Mouse (Mus musculus) E14TG2a.4 (cell line): Measurements from ENCODE around the gene Aes.

Experiments used
- H3K27me3 ChIP-seq: 2 replicates; pipeline ENCODE4 v1.6.1; 2014; ENCODE audit warnings: low read length, control low read depth; ENCODE audit not compliant: insufficient read depth
- H3K36me3 ChIP-seq: 2 replicates; pipeline ENCODE4 v1.6.1; 2014; ENCODE audit warnings: low read length, control low read depth; ENCODE audit not compliant: insufficient read depth
- H3K4me1 ChIP-seq: replicated peaks from 2 replicates; pipeline ENCODE4 v1.6.1; 2014; ENCODE audit warnings: low read depth, low read length, control low read depth
- H3K4me3 ChIP-seq: replicated peaks from 2 replicates; pipeline ENCODE4 v1.5.1; 2014; ENCODE audit warnings: mild to moderate bottlenecking, low read length
- H3K9me3 ChIP-seq: 2 replicates; pipeline ENCODE4 v1.6.1; 2014; ENCODE audit warnings: low read length, control low read depth
- CTCF ChIP-seq: conservative IDR thresholded peaks from 2 replicates; pipeline ENCODE4 v1.5.1; 2014; ENCODE audit warnings: low read length
- NANOG ChIP-seq: IDR thresholded peaks from 2 replicates; pipeline ENCODE4 v1.6.1; 2014; ENCODE audit warnings: borderline replicate concordance, low read length, mixed read lengths
- POU5F1 ChIP-seq: IDR thresholded peaks from 2 replicates; pipeline ENCODE4 v1.6.1; 2014; ENCODE audit warnings: low read length, borderline replicate concordance

Gene Aes

GRCm38 (mm10) chr10:81569507-81570237, 10.4 kb downstream of the Aes start:
- TF ChIP-seq NANOG (no peak), POU5F1 (no peak), CTCF (no peak)
- H3K4me3 ChIP-seq, result no peak overlapping the region

DNA sequence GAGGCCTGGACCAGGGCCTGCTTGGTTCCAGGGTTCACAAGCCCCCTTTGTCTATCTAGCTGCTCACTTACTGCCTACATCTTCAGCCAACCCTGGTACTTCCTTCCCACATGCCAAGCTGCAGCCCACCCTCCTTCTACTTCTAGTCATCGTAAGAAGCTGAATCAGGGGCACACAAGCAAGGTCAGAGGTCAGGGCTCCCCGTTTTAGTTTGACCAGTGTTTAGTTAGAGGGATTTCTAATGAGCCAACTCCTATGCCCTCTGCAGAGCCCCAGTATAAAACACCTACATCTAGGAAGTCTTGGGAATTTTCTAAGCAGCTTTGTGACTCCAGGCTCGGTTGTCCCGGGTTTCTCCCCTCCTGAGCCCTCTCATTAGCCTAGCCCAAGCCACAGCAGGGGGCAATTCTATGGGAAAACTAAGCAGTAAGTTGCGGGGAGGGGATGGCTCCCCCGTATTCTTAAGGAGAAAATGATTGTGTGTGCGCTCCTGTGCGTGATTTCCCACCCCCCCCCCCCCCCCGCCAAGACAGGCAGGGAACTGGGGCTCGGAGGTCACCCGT, 11.0 kb downstream of the Aes start:
- Histone ChIP-seq H3K4me1 (peaks cover 80% of the 10 kb centered on the region), H3K9me3 (0 out of 2 replicates have a peak, but pooled peaks cover 3% of the 10 kb centered on the region), H3K4me3 (peak overlapping the region; percentile 81), H3K27me3 (peaks cover 70% of the 10 kb centered on the region), H3K36me3 (peaks cover 25% of the 10 kb centered on the region)
- TF ChIP-seq POU5F1 (no peak), NANOG (no peak), CTCF (no peak)

More at GRCm38 (mm10) chr10:81569507-81570237, 10.4 kb downstream of the Aes start:
- Histone ChIP-seq H3K27me3 (peaks cover 64% of the 10 kb centered on the region), H3K9me3 (0 out of 2 replicates have a peak, but pooled peaks cover 3% of the 10 kb centered on the region), H3K36me3 (peaks cover 31% of the 10 kb centered on the region), H3K4me1 (peaks cover 83% of the 10 kb centered on the region)

DNA sequence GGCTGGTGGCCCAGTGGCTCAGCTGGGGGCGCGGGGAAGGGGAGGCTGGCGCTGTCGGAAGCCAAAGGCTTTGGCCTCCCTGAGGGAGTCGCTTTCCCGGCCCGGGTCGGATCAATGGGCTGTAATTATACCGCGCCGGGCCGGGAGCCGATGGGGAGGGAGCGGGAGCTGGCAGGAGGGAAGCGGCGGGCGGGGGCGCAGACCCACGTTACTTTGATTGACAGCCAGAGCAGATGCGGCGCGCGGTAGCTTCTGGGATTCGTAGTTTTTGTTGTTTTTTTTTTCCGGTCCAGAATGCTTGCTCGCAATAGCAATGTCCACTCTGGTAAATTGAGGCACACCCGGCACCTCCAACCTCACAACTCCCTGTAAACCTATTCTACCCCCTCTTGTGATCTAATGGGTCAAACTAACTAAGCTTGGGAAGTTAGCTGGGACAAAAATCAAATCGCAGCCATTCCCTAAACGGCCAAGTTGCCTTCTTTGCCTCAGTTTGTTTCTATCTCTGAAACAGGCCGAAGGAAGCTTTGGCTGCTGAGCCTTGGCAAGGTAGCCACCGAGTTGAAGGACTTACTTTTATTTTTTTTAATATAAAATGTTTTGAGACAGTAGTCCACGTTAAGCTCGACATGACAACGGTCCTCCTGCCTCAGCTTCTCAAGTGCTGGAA, 11.7 kb downstream of the Aes start:
- TF ChIP-seq CTCF (no peak), NANOG (no peak), POU5F1 (no peak)
- Histone ChIP-seq H3K36me3 (peaks cover 18% of the 10 kb centered on the region), H3K4me3 (peak overlapping the region; percentile 81), H3K9me3 (0 out of 2 replicates have a peak, but pooled peaks cover 3% of the 10 kb centered on the region), H3K27me3 (peaks cover 76% of the 10 kb centered on the region), H3K4me1 (peaks cover 80% of the 10 kb centered on the region)

DNA sequence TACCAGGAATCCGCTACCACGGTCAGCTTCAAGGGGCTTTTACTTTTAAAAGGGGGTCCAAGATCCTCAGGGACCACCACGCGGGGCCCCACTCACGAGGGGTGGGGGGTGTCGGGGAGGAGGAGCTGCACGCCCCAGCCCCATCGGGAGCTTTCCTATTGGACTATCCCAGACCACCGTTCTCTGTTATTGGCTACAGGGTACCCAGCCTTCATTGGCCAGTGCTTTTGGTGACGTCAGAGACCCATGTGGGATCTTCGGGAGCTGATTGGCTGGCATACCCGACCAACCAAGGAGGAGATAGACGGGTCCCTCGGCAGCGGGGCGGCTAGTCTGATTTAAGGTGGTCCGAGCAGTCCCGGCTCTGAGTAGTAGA, 12.2 kb downstream of the Aes start:
- TF ChIP-seq NANOG (no peak), POU5F1 (no peak), CTCF (no peak)
- Histone ChIP-seq H3K4me1 (peaks cover 81% of the 10 kb centered on the region), H3K27me3 (peaks cover 82% of the 10 kb centered on the region), H3K4me3 (peak overlapping the region; percentile 81), H3K36me3 (peaks cover 13% of the 10 kb centered on the region), H3K9me3 (0 out of 2 replicates have a peak, but pooled peaks cover 3% of the 10 kb centered on the region)

- H3K4me3 ChIP-seq, result peak overlapping the region; percentile 81
- H3K27me3 ChIP-seq, result peaks cover 82% of the 10 kb centered on the region
- H3K4me1 ChIP-seq, result peaks cover 81% of the 10 kb centered on the region
- TF ChIP-seq POU5F1, result no peak
- H3K36me3 ChIP-seq, result peaks cover 6% of the 10 kb centered on the region; the same call in 1 of the 2 replicates
- H3K9me3 ChIP-seq, result 0 out of 2 replicates have a peak, but pooled peaks cover 3% of the 10 kb centered on the region
Observed at GRCm38 (mm10) chr10:81572133-81572671, 12.9 kb downstream of the Aes start.

GRCm38 (mm10) chr10:81572975-81573374, 13.7 kb downstream of the Aes start:
- Histone ChIP-seq H3K36me3 (no peaks in the 10 kb centered on the region), H3K4me3 (peak overlapping the region; percentile 81), H3K9me3 (0 out of 2 replicates have a peak, but pooled peaks cover 3% of the 10 kb centered on the region), H3K4me1 (peaks cover 76% of the 10 kb centered on the region), H3K27me3 (peaks cover 83% of the 10 kb centered on the region)
- TF ChIP-seq POU5F1, result no peak
- TF ChIP-seq NANOG, result no peak
- TF ChIP-seq CTCF, result no peak

DNA sequence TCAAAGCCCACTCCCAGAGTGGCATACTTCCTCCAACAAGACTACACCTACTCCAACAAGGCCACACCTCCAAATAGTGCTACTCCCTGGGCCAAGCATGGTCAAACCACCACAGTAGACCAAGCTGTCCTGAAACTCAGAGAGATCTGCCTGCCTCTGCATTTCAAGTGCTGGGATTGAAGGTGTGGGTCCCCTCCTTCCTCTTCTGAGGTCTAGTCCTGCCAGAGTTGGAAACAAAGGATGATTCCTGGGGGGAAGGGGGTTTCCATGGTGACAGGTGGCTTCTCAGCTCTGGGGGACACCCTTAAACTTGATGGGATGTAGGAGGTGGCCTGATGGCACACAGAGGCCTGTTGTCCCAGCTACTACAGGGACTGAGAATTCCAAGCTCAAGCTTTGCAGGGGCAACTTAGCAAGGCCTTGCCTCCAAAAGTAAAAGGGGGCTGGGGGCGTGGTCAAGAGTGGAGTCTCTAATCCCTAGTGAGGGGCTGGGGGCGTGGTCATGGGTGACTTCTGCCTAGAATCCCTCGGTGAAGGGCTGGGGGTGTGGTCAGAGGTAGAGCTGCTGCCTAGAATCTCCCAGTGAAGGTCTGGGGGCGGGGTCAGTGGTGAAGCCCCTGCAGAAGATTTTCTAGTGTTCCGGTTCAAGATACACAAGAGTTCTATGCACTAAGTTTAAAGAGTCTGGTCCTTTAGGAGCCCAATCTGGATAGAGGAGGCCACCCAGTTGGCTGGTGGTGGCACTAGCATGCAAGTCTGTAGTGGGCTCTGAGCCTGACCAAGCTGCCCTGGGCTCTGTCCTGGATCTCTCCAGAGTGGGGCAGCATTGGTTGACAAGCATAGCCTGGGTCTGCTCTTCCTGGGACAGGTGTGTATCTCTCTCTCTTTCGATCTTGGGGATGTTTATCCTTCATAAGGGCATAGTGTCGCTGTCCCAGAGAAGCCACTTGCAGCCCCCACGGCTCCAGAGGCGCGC, 15.1 kb downstream of the Aes start, which contains the start of gene Tle2:
Tle2 (plus strand) TSS at position 481 of the 976 bp plus-strand sequence.
- TF ChIP-seq POU5F1 (no peak), CTCF (no peak), NANOG (no peak)
- no peaks in the 10 kb centered on the region for H3K36me3 ChIP-seq
- peak within 1 kb of the TSS; percentile 75 for H3K4me3 ChIP-seq
- H3K4me1 ChIP-seq, result peaks cover 63% of the 10 kb centered on the region
- H3K9me3 ChIP-seq, result 0 out of 2 replicates have a peak, but pooled peaks cover 3% of the 10 kb centered on the region
- peaks cover 85% of the 10 kb centered on the region for H3K27me3 ChIP-seq
